Mouse (Mus musculus): ENCODE results near the gene Tnfaip8l2. TPM values are rescaled to one million over a fixed set of nuclear protein-coding genes. Genes with fewer than 3 reads are reported as not detected.

The Tnfaip8l2 gene
- polyA plus RNA-seq (2017; shearing (Covaris generic)): 100 to 1,000 TPM; 238 to 312 TPM

DNA sequence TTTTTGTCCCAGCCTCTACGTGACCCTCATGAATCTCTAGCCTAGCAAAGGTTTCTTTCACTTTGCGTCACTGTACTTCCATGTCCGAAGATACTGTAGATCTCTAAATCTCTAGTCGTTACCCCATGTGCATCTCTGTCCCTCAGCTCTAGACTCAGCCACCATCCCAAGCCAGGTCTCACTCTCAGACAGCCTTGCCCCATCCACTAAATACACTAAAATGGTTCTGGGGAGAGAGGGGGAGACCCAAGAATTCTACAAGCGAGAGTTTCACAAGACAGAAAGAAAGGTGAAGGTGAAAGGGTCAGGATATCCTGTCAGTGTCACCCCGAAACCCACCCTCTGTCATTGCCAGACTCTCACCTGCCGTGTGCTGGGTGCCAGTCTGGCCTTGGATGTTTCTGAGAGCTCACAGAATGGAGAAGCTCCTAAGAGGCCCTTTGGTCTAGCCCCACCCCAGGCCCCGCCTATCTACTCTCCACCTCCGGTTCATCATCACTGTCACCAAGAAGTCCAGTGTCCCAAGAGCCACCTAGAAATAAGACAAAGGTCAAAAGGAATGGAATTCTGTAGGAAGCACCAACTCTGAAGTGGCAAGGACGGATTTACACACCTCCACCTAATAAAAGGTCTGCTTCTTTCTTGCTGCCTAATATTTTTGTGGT lies at the start of gene Tnfaip8l2:
Tnfaip8l2 (minus strand) TSS at position 409 of the 665 bp plus-strand sequence.
- ATAC-seq: peak; percentile 51

- no peak for ATAC-seq
Observed at GRCm38 (mm10) chr3:95186888-95187287, 44.7 kb upstream of the Tnfaip8l2 start.

DNA sequence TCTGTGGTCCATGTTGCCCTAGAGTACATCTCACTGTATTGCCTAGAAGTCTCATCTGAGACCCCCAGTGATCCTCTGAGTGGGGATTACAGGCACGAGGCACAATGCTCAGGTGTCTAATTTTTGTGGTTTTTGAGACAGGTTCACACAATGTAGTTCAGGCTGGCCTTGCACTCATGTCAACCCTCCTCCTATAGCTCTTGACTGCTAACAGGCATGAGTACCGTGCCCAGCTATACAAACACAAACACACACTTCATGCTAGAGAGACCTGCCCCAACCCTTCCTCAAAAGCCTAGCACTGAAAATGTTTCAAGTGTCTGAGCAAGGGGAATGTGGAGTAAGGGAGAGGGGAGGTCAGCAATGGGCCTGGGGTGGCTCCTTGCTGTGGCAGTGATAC lies 43.9 kb upstream of the Tnfaip8l2 start:
- ATAC-seq: no peak

- peak; percentile 64 for ATAC-seq
Observed at GRCm38 (mm10) chr3:95184796-95185577, 42.8 kb upstream of the Tnfaip8l2 start.

- no peak for ATAC-seq
Observed at GRCm38 (mm10) chr3:95181841-95182240, 39.7 kb upstream of the Tnfaip8l2 start.

DNA sequence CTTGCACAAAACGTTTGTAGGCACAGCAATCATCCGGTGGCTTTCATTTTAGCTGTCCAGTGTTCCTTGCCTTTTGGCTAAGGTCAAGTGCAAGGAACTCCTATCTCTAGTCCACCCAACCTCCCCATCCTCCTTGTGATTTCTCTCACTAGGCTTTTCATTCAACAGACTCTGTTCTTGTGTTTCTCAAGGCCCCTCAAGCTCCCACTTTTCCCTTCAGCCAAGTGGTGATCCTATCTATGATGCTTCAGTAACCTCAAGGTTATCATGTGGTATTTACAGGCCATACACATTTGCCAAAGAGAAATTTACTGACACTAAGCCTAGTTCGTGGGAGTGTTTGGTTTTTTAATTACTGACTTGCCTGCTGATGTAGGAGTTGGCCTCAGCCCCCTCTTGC lies 37.7 kb upstream of the Tnfaip8l2 start:
- no peak for ATAC-seq

GRCm38 (mm10) chr3:95178948-95179347 lies 36.8 kb upstream of the Tnfaip8l2 start:
- no peak for ATAC-seq

GRCm38 (mm10) chr3:95177583-95177982 lies 35.4 kb upstream of the Tnfaip8l2 start:
- no peak for ATAC-seq

DNA sequence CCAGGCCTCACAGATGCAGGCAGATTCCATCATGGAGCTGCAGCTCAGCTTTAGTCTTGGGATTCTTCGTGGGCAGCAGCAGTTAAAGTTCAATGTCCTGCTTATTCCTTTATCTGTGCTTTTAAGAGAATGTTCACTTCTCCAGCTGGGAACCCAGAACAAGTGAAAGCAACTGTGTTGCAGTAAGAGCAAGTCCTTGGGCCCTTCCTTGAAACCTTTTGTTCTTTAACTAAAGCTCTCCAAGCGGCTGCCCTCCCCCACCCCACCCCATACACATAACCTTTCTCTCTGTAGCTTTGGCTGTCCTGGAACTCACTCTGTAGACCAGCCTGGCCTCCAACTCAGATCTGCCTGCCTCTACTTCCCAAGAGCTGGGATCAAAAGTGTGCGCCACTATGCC lies 34.3 kb upstream of the Tnfaip8l2 start:
- no peak for ATAC-seq

GRCm38 (mm10) chr3:95174011-95174592 lies 31.9 kb upstream of the Tnfaip8l2 start:
- peak; percentile 92 for ATAC-seq

DNA sequence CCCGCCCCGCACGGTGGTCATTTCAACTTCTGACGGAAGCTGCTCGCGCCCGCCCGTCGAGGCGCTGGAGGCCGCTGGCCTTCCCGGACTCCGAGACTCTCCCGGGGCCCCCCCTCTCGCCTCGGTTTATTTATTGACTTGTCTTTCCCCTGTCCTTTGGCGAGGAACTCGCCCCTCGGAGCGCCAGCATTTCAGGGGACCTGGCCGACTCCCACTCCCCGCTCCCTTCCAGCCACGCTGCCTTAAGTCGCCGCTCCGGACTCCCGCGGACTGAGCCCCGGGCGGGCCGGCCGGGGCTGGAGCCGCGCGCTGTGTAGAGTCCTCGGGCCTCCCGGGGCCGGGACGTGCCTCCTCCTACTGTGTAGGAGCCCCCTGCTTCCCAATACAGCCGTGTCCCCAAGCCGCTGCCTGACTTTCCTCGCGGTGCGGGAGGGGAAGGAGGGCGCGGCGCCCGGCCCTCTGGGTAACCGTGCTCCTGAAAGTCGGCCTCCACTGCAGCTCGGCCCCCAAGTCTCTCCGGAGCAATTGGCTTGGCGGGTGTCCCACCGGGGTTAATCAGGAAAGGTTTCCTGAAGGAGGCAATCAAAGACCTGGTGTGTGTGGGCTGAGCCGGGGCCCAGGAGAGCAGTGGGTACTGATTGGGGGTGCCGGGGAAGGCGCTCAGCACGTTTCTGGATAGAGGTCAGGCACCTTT lies 31.2 kb upstream of the Tnfaip8l2 start:
- ATAC-seq: peak; percentile 35

- no peak for ATAC-seq
Observed at GRCm38 (mm10) chr3:95172526-95173255, 30.5 kb upstream of the Tnfaip8l2 start.

DNA sequence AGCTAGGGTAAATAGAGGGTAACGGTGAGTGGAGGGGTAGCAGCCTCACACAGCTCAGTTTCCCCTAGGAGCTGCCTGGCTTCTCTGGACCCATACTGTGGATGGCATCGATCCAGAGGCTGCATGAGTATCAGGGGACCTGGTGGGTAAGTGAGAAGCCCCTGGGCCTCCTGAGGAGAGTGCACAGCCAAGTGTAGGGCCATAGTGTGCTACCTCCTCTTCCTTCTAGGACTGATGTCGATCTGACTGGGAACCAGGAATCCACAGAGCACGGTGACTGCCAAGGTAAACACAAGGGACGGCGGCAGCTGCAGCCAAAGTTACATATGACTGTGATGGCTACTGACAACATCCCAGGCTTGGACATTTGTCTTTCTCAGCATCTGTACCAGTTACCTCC lies 28.9 kb upstream of the Tnfaip8l2 start:
- no peak for ATAC-seq

DNA sequence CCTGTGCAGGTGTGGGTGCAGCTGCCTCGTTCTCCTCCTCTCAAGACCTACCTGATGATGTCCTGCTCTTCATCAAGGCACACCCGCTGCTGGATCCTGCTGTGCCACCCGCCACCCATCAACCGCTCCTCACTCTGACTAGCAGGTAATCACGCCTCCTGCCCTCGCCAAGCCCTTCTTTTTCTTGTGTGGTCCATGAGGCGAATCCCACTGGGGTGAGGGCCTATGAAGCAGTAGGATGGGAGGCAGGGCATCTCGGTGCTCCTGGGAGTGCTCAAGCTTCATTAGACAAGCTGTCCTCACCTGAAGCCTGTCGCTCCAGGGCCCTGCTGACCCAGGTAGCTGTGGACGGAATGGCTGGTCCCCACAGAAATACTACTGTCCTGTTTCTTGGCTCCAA lies 27.8 kb upstream of the Tnfaip8l2 start:
- ATAC-seq: no peak

GRCm38 (mm10) chr3:95164840-95165239 lies 22.7 kb upstream of the Tnfaip8l2 start:
- no peak for ATAC-seq

GRCm38 (mm10) chr3:95164256-95164550 lies 22.0 kb upstream of the Tnfaip8l2 start:
- no peak for ATAC-seq

GRCm38 (mm10) chr3:95163419-95164255 lies 21.5 kb upstream of the Tnfaip8l2 start:
- ATAC-seq: no peak

DNA sequence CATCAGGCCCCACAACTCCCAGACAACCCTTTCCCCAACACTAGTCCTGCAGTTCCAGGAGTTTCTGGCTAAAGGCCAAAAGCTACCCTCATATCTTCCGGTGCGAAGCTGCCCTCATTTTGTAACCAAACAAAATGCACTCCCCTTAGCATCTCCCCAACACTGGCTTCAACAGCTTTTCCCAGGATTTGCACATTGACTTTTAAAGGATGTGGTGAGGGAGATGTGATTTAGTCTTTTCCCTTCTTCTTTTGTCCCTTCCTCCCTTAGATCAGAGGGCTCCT lies 20.1 kb upstream of the Tnfaip8l2 start:
- no peak for ATAC-seq

GRCm38 (mm10) chr3:95161618-95162344 lies 19.6 kb upstream of the Tnfaip8l2 start:
- ATAC-seq: no peak

DNA sequence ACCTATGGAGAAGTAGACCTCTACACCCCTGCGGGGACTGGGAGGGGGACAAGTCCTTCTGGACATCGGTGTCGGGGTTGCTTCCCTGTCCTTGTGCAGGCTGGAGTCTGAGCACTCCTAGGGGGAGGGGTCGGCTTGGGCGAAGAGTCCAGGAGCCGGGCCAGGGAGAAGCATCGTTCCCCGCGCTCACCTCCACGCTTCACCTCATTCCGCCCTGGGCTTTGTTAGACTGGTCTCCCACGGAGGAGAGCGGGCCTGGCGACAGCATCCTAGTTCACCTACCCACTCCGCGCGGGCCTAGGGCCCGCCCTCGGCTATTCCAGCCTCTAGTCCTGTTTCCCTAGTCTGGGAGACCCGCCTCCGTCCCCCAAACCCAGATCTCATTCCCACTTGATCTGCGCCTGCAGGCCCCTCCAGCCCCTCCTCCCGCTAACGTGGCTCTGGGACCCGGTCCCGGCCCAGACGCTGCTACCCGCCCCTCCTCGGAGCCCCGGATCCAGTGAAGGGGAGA lies 18.9 kb upstream of the Tnfaip8l2 start:
- no peak for ATAC-seq
